Mouse (Mus musculus) midbrain, embryonic 15.5 days (tissue): ENCODE results near the gene Vmn1r213. TPM values are rescaled to one million over a fixed set of nuclear protein-coding genes. Genes with fewer than 3 reads are reported as not detected.

Source experiments
- ATAC-seq: fragments of 200-750 bp; cut with Nextera tagmentation; replicated peaks from 2 replicates; pipeline ENCODE4 v1.8.0; 2017; ENCODE audit warnings: moderate TSS enrichment
- H3K27ac ChIP-seq: fragments of 300-500 bp; sonication (generic); 2 replicates; pipeline ENCODE4 v1.5.1; 2015; ENCODE audit warnings: mild to moderate bottlenecking, inconsistent platforms
- H3K27me3 ChIP-seq: fragments of 300-500 bp; sonication (generic); replicated peaks from 2 replicates; pipeline ENCODE4 v1.6.1; 2015; ENCODE audit warnings: inconsistent platforms
- H3K36me3 ChIP-seq: fragments of 300-500 bp; sonication (generic); replicated peaks from 2 replicates; pipeline ENCODE4 v1.6.1; 2015; ENCODE audit warnings: inconsistent platforms
- H3K4me1 ChIP-seq: fragments of 300-500 bp; sonication (generic); 2 replicates; pipeline ENCODE4 v1.6.1; 2015; ENCODE audit warnings: inconsistent platforms
- H3K4me2 ChIP-seq: fragments of 300-500 bp; sonication (generic); 2 replicates; pipeline ENCODE4 v1.6.1; 2015; ENCODE audit warnings: inconsistent platforms, mild to moderate bottlenecking, moderate library complexity
- H3K4me3 ChIP-seq: fragments of 300-500 bp; sonication (generic); 2 replicates; pipeline ENCODE4 v1.5.1; 2015; ENCODE audit warnings: mild to moderate bottlenecking, inconsistent platforms
- H3K9ac ChIP-seq: fragments of 300-500 bp; sonication (generic); 2 replicates; pipeline ENCODE4 v1.6.1; 2015; ENCODE audit warnings: mild to moderate bottlenecking, inconsistent platforms
- H3K9me3 ChIP-seq: fragments of 300-500 bp; sonication (generic); 2 replicates; pipeline ENCODE4 v1.6.1; 2016; ENCODE audit warnings: inconsistent platforms
- WGBS: fragments of 180-500 bp; shearing (Covaris S2); methylation state at CpG from one replicate; pipeline ENCODE4 v1.1.7; 2015; ENCODE audit warnings: mixed read lengths; 5-methylcytosine and 5-hydroxymethylcytosine counted together
- polyA plus RNA-seq: library from polyadenylated mRNA; unstranded; fragments of >200 nt; fragmentation: Nextera tagmentation; extraction: Ambion mirVana; gene quantifications from 2 replicates; pipeline ENCODE4 v1.2.1, GENCODE M21; 2015

Gene Vmn1r213
- polyA plus RNA-seq: not detected in 2 replicates

GRCm38 (mm10) chr13:23007356-23007755 is at the start of gene Vmn1r213:
Vmn1r213 (plus strand) TSS chr13:23007656.
- H3K9ac ChIP-seq: no peak within 1 kb of the TSS
- no peaks in the 10 kb centered on the region for H3K9me3 ChIP-seq
- no peak for ATAC-seq

DNA sequence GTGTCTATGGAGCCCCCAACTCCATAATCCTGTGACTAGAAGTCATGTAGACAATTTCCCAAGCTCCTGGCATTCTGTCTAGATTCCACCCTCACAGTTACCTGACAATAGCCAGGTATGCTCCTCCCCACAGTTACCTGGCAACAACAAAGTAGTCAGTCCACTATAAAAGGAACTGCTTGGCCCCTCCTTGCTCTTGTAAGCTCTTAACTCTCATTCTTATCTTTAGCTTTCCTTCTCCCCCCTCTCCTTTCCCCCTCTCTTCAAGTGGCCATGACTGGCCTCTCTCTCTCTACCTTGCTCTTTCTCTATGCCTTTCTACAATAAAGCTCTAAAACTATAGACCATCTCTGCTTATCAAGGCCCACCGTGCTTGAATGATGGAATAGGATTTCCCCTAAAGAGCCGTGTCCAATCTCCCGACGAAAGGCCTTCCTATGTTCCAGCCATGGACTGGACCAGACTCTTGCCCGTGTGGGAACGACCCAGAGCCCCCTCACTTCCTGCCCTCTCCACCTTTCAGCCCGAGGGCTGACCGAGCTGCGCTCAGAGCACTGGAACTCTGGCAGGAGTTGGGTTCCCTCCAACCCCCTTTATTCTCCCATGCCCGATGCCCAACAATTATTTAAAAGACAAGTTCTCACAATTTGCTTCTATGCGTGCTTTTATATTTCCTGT is 17.1 kb upstream of the Vmn1r213 start:
- H3K27ac ChIP-seq: no peak overlapping the region
- no peak overlapping the region for H3K9ac ChIP-seq
- no peak overlapping the region for H3K4me3 ChIP-seq
- H3K27me3 ChIP-seq: no peaks in the 10 kb centered on the region
- WGBS: 88% methylated on average over 11 of the region's 11 CpGs
- no peaks in the 10 kb centered on the region for H3K4me1 ChIP-seq
- no peak overlapping the region for H3K4me2 ChIP-seq
- no peaks in the 10 kb centered on the region for H3K36me3 ChIP-seq
- no peaks in the 10 kb centered on the region for H3K9me3 ChIP-seq
- no peak for ATAC-seq

More at GRCm38 (mm10) chr13:23007356-23007755, at the start of gene Vmn1r213:
- no peak within 1 kb of the TSS for H3K27ac ChIP-seq
- no peaks in the 10 kb centered on the region for H3K36me3 ChIP-seq
- H3K4me2 ChIP-seq: no peak within 1 kb of the TSS
- no peaks in the 10 kb centered on the region for H3K27me3 ChIP-seq
- H3K4me3 ChIP-seq: no peak within 1 kb of the TSS
- no peaks in the 10 kb centered on the region for H3K4me1 ChIP-seq
- WGBS: 68% methylated on average over 1 of the region's 1 CpGs

- H3K4me1 ChIP-seq: no peaks in the 10 kb centered on the region
- no peaks in the 10 kb centered on the region for H3K9me3 ChIP-seq
- H3K4me2 ChIP-seq: no peak overlapping the region
- no peak overlapping the region for H3K27ac ChIP-seq
- H3K9ac ChIP-seq: no peak overlapping the region
- H3K4me3 ChIP-seq: no peak overlapping the region
- no peak for ATAC-seq
- no peaks in the 10 kb centered on the region for H3K36me3 ChIP-seq
- no peaks in the 10 kb centered on the region for H3K27me3 ChIP-seq
- WGBS: 47% methylated on average over 1 of the region's 1 CpGs
Measured at GRCm38 (mm10) chr13:22992178-22992700, 15.2 kb upstream of the Vmn1r213 start.

DNA sequence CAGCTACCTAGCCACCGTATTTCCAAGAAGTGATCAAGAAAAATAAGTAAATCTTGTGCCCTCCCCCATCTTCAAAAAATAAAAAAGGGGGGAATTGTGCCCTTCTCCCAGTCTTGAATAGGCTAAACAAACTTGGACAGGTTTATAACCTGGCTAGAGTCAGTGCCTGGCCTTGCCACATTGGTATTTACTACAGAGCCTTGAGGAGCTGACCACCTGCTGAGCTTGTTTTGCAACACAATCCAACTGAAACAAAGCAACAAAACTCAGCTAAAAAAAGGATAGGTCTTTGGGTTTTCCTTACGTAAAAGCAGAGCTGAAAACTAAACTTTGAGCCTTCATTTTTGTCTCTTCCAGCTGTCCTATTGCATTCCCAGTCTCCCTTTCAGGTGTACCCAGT is 14.7 kb upstream of the Vmn1r213 start:
- 59% methylated on average over 2 of the region's 2 CpGs for WGBS
- H3K27me3 ChIP-seq: no peaks in the 10 kb centered on the region
- H3K36me3 ChIP-seq: no peaks in the 10 kb centered on the region
- no peak for ATAC-seq
- no peak overlapping the region for H3K4me2 ChIP-seq
- H3K9me3 ChIP-seq: no peaks in the 10 kb centered on the region
- H3K9ac ChIP-seq: no peak overlapping the region
- H3K27ac ChIP-seq: no peak overlapping the region
- H3K4me1 ChIP-seq: no peaks in the 10 kb centered on the region
- H3K4me3 ChIP-seq: no peak overlapping the region

GRCm38 (mm10) chr13:23018158-23018557 is 10.7 kb downstream of the Vmn1r213 start:
- no peak for ATAC-seq
- H3K27ac ChIP-seq: no peak overlapping the region
- H3K9ac ChIP-seq: no peak overlapping the region
- H3K36me3 ChIP-seq: no peaks in the 10 kb centered on the region
- no peaks in the 10 kb centered on the region for H3K9me3 ChIP-seq
- no peak overlapping the region for H3K4me2 ChIP-seq
- H3K4me3 ChIP-seq: no peak overlapping the region
- H3K4me1 ChIP-seq: no peaks in the 10 kb centered on the region
- H3K27me3 ChIP-seq: no peaks in the 10 kb centered on the region

GRCm38 (mm10) chr13:23024812-23025211 is 17.4 kb downstream of the Vmn1r213 start:
- no peak for ATAC-seq
- Histone ChIP-seq H3K4me2 (no peak overlapping the region), H3K9ac (no peak overlapping the region), H3K4me3 (no peak overlapping the region), H3K27ac (no peak overlapping the region), H3K36me3 (no peaks in the 10 kb centered on the region), H3K4me1 (no peaks in the 10 kb centered on the region), H3K9me3 (no peaks in the 10 kb centered on the region), H3K27me3 (no peaks in the 10 kb centered on the region)

- no peaks in the 10 kb centered on the region for H3K4me1 ChIP-seq
- H3K4me3 ChIP-seq: no peak within 1 kb of the TSS
- H3K4me2 ChIP-seq: no peak within 1 kb of the TSS
- no peak within 1 kb of the TSS for H3K9ac ChIP-seq
- H3K9me3 ChIP-seq: no peaks in the 10 kb centered on the region
- no peaks in the 10 kb centered on the region for H3K27me3 ChIP-seq
- 93% methylated on average over 3 of the region's 3 CpGs for WGBS
- ATAC-seq: no peak
- no peak within 1 kb of the TSS for H3K27ac ChIP-seq
- no peaks in the 10 kb centered on the region for H3K36me3 ChIP-seq
Measured at GRCm38 (mm10) chr13:23030118-23030517, 22.7 kb downstream of the Vmn1r213 start, which contains the start of gene Vmn1r214. Vmn1r214 (plus strand) TSS chr13:23030418.

GRCm38 (mm10) chr13:23057778-23058177 is 50.3 kb downstream of the Vmn1r213 start:
- H3K4me3 ChIP-seq: no peak overlapping the region
- no peaks in the 10 kb centered on the region for H3K27me3 ChIP-seq
- H3K9ac ChIP-seq: no peak overlapping the region
- H3K27ac ChIP-seq: no peak overlapping the region
- H3K9me3 ChIP-seq: no peaks in the 10 kb centered on the region
- WGBS: 48% methylated on average over 1 of the region's 1 CpGs
- no peaks in the 10 kb centered on the region for H3K36me3 ChIP-seq
- no peaks in the 10 kb centered on the region for H3K4me1 ChIP-seq
- H3K4me2 ChIP-seq: no peak overlapping the region
- no peak for ATAC-seq

Other genes starting within 250 kb of the Vmn1r213 start
- not detected in 2 replicates for gene Vmn1r208, start 230.3 kb upstream of the Vmn1r213 start, polyA plus RNA-seq
- not detected in 2 replicates for gene Vmn1r209, start 198.0 kb upstream of the Vmn1r213 start, polyA plus RNA-seq
- not detected in 2 replicates for gene Vmn1r210, start 176.3 kb upstream of the Vmn1r213 start, polyA plus RNA-seq
- gene Vmn1r211, start 150.1 kb upstream of the Vmn1r213 start, polyA plus RNA-seq: not detected in 2 replicates
- not detected in 2 replicates for gene Vmn1r212, start 123.5 kb upstream of the Vmn1r213 start, polyA plus RNA-seq
- gene Vmn1r214, start 22.8 kb downstream of the Vmn1r213 start, polyA plus RNA-seq: not detected in 2 replicates
- gene Vmn1r215, start 60.4 kb downstream of the Vmn1r213 start, polyA plus RNA-seq: not detected in 2 replicates
- not detected in 2 replicates for gene Vmn1r217, start 110.6 kb downstream of the Vmn1r213 start, polyA plus RNA-seq
- not detected in 2 replicates for gene Vmn1r218, start 125.5 kb downstream of the Vmn1r213 start, polyA plus RNA-seq
- gene Vmn1r219, start 151.7 kb downstream of the Vmn1r213 start, polyA plus RNA-seq: not detected in 2 replicates
- not detected in 2 replicates for gene Vmn1r220, start 180.3 kb downstream of the Vmn1r213 start, polyA plus RNA-seq
- gene Vmn1r221, start 206.5 kb downstream of the Vmn1r213 start, polyA plus RNA-seq: not detected in 2 replicates
- gene Vmn1r222, start 228.3 kb downstream of the Vmn1r213 start, polyA plus RNA-seq: not detected in 2 replicates
- gene Vmn1r223, start 239.5 kb downstream of the Vmn1r213 start, polyA plus RNA-seq: not detected in 2 replicates